Mouse (Mus musculus): ENCODE results near the gene Olfr1371. TPM values are rescaled to one million over a fixed set of nuclear protein-coding genes. Genes with fewer than 3 reads are reported as not detected.

The Olfr1371 gene
- polyA plus RNA-seq (2016; fragmentation: Nextera tagmentation; extraction: Ambion mirVana), result not detected in 2 replicates

GRCm38 (mm10) chr11:52213887-52214286 lies at the start of gene Olfr1371:
Gene Olfr1371 (minus strand): TSS chr11:52213987.
- Histone ChIP-seq H3K36me3 (no peaks in the 10 kb centered on the region), H3K4me1 (replicated peaks) (no peaks in the 10 kb centered on the region), H3K9me3 (no peaks in the 10 kb centered on the region), H3K27ac (no peak within 1 kb of the TSS), H3K27me3 (ENCODE audit: insufficient read depth, poor library complexity, severe bottlenecking) (no peaks in the 10 kb centered on the region), H3K4me3 (no peak within 1 kb of the TSS)
- DNase-seq (ENCODE audit: low spot score), result no peak

GRCm38 (mm10) chr11:52262338-52262737 lies 48.6 kb upstream of the Olfr1371 start:
- DNase-seq (ENCODE audit: low spot score), result no peak
- Histone ChIP-seq H3K27ac (no peak overlapping the region), H3K27me3 (ENCODE audit: insufficient read depth, poor library complexity, severe bottlenecking) (no peaks in the 10 kb centered on the region), H3K36me3 (peaks cover 25% of the 10 kb centered on the region), H3K4me1 (replicated peaks) (peaks cover 25% of the 10 kb centered on the region), H3K4me3 (no peak overlapping the region), H3K9me3 (no peaks in the 10 kb centered on the region)
- WGBS, result 91% methylated on average over 11 of the region's 11 CpGs

- 57% methylated on average over 5 of the region's 5 CpGs for WGBS
Observed at GRCm38 (mm10) chr11:52261937-52262336, 48.1 kb upstream of the Olfr1371 start.

GRCm38 (mm10) chr11:52260878-52261277 lies 47.1 kb upstream of the Olfr1371 start:
- no peaks in the 10 kb centered on the region for H3K27me3 ChIP-seq (ENCODE audit: insufficient read depth, poor library complexity, severe bottlenecking)
- 54% methylated on average over 4 of the region's 4 CpGs for WGBS
- no peaks in the 10 kb centered on the region for H3K9me3 ChIP-seq
- no peak overlapping the region for H3K4me3 ChIP-seq
- peaks cover 40% of the 10 kb centered on the region for H3K36me3 ChIP-seq
- DNase-seq (ENCODE audit: low spot score), result no peak
- H3K4me1 ChIP-seq (replicated peaks), result peaks cover 20% of the 10 kb centered on the region
- no peak overlapping the region for H3K27ac ChIP-seq

More at GRCm38 (mm10) chr11:52261937-52262336, 48.1 kb upstream of the Olfr1371 start:
- no peak overlapping the region for H3K4me3 ChIP-seq
- H3K27ac ChIP-seq, result no peak overlapping the region
- peaks cover 29% of the 10 kb centered on the region for H3K36me3 ChIP-seq
- no peaks in the 10 kb centered on the region for H3K27me3 ChIP-seq (ENCODE audit: insufficient read depth, poor library complexity, severe bottlenecking)
- H3K9me3 ChIP-seq, result no peaks in the 10 kb centered on the region
- peak; percentile 48 for DNase-seq (ENCODE audit: low spot score)
- H3K4me1 ChIP-seq (replicated peaks), result peaks cover 25% of the 10 kb centered on the region

- H3K27ac ChIP-seq, result no peak overlapping the region
- peaks cover 55% of the 10 kb centered on the region for H3K36me3 ChIP-seq
- DNase-seq (ENCODE audit: low spot score), result no peak
- 76% methylated on average over 5 of the region's 5 CpGs for WGBS
- H3K4me3 ChIP-seq, result no peak overlapping the region
- H3K27me3 ChIP-seq (ENCODE audit: insufficient read depth, poor library complexity, severe bottlenecking), result no peaks in the 10 kb centered on the region
- H3K4me1 ChIP-seq (replicated peaks), result peaks cover 10% of the 10 kb centered on the region; the same call in 1 of the 2 replicates
- no peaks in the 10 kb centered on the region for H3K9me3 ChIP-seq
Observed at GRCm38 (mm10) chr11:52258711-52259110, 44.9 kb upstream of the Olfr1371 start.

- Histone ChIP-seq H3K4me1 (replicated peaks) (peaks cover 10% of the 10 kb centered on the region; the same call in 1 of the 2 replicates), H3K9me3 (no peaks in the 10 kb centered on the region), H3K4me3 (no peak overlapping the region), H3K36me3 (peaks cover 60% of the 10 kb centered on the region), H3K27me3 (ENCODE audit: insufficient read depth, poor library complexity, severe bottlenecking) (no peaks in the 10 kb centered on the region), H3K27ac (no peak overlapping the region)
- WGBS, result 78% methylated on average over 3 of the region's 3 CpGs
- no peak for DNase-seq (ENCODE audit: low spot score)
Observed at GRCm38 (mm10) chr11:52257376-52257775, 43.6 kb upstream of the Olfr1371 start.

GRCm38 (mm10) chr11:52255077-52255476 lies 41.3 kb upstream of the Olfr1371 start:
- H3K4me1 ChIP-seq (replicated peaks), result 0 out of 2 replicates have a peak, but pooled peaks cover under 1% of the 10 kb centered on the region
- 89% methylated on average over 8 of the region's 8 CpGs for WGBS
- H3K4me3 ChIP-seq, result no peak overlapping the region
- H3K9me3 ChIP-seq, result no peaks in the 10 kb centered on the region
- H3K36me3 ChIP-seq, result peaks cover 61% of the 10 kb centered on the region
- no peak for DNase-seq (ENCODE audit: low spot score)
- H3K27me3 ChIP-seq (ENCODE audit: insufficient read depth, poor library complexity, severe bottlenecking), result no peaks in the 10 kb centered on the region
- H3K27ac ChIP-seq, result no peak overlapping the region

- H3K4me1 ChIP-seq (replicated peaks), result no peaks in the 10 kb centered on the region
- H3K27me3 ChIP-seq (ENCODE audit: insufficient read depth, poor library complexity, severe bottlenecking), result no peaks in the 10 kb centered on the region
- H3K9me3 ChIP-seq, result no peaks in the 10 kb centered on the region
- 70% methylated on average over 11 of the region's 11 CpGs for WGBS
- peaks cover 61% of the 10 kb centered on the region for H3K36me3 ChIP-seq
- H3K4me3 ChIP-seq, result no peak overlapping the region
- DNase-seq (ENCODE audit: low spot score), result peak; percentile 54
- H3K27ac ChIP-seq, result no peak overlapping the region
Observed at GRCm38 (mm10) chr11:52253674-52254375, 40.0 kb upstream of the Olfr1371 start.

- no peaks in the 10 kb centered on the region for H3K4me1 ChIP-seq (replicated peaks)
- no peak overlapping the region for H3K4me3 ChIP-seq
- H3K27ac ChIP-seq, result no peak overlapping the region
- no peak for DNase-seq (ENCODE audit: low spot score)
- no peaks in the 10 kb centered on the region for H3K9me3 ChIP-seq
- peaks cover 67% of the 10 kb centered on the region for H3K36me3 ChIP-seq
- no peaks in the 10 kb centered on the region for H3K27me3 ChIP-seq (ENCODE audit: insufficient read depth, poor library complexity, severe bottlenecking)
- WGBS, result 87% methylated on average over 1 of the region's 1 CpGs
Observed at GRCm38 (mm10) chr11:52252692-52253091, 38.9 kb upstream of the Olfr1371 start.

- Histone ChIP-seq H3K9me3 (no peaks in the 10 kb centered on the region), H3K36me3 (peaks cover 67% of the 10 kb centered on the region), H3K27ac (no peak overlapping the region), H3K4me1 (replicated peaks) (no peaks in the 10 kb centered on the region), H3K4me3 (no peak overlapping the region), H3K27me3 (ENCODE audit: insufficient read depth, poor library complexity, severe bottlenecking) (no peaks in the 10 kb centered on the region)
- WGBS, result 84% methylated on average over 5 of the region's 5 CpGs
- no peak for DNase-seq (ENCODE audit: low spot score)
Observed at GRCm38 (mm10) chr11:52251770-52252169, 38.0 kb upstream of the Olfr1371 start.

- H3K36me3 ChIP-seq, result peaks cover 68% of the 10 kb centered on the region
- 92% methylated on average over 2 of the region's 2 CpGs for WGBS
- no peaks in the 10 kb centered on the region for H3K27me3 ChIP-seq (ENCODE audit: insufficient read depth, poor library complexity, severe bottlenecking)
- H3K27ac ChIP-seq, result no peak overlapping the region
- DNase-seq (ENCODE audit: low spot score), result no peak
- no peaks in the 10 kb centered on the region for H3K4me1 ChIP-seq (replicated peaks)
- no peaks in the 10 kb centered on the region for H3K9me3 ChIP-seq
- no peak overlapping the region for H3K4me3 ChIP-seq
Observed at GRCm38 (mm10) chr11:52249452-52249851, 35.7 kb upstream of the Olfr1371 start.

GRCm38 (mm10) chr11:52240898-52241542 lies 27.2 kb upstream of the Olfr1371 start:
- H3K4me3 ChIP-seq, result no peak overlapping the region
- H3K27me3 ChIP-seq (ENCODE audit: insufficient read depth, poor library complexity, severe bottlenecking), result no peaks in the 10 kb centered on the region
- H3K27ac ChIP-seq, result no peak overlapping the region
- no peak for DNase-seq (ENCODE audit: low spot score)
- no peaks in the 10 kb centered on the region for H3K4me1 ChIP-seq (replicated peaks)
- WGBS, result 93% methylated on average over 4 of the region's 4 CpGs
- H3K36me3 ChIP-seq, result peaks cover 95% of the 10 kb centered on the region
- no peaks in the 10 kb centered on the region for H3K9me3 ChIP-seq

GRCm38 (mm10) chr11:52234509-52234908 lies 20.7 kb upstream of the Olfr1371 start:
- H3K36me3 ChIP-seq, result peaks cover 42% of the 10 kb centered on the region
- no peaks in the 10 kb centered on the region for H3K9me3 ChIP-seq
- no peak overlapping the region for H3K4me3 ChIP-seq
- DNase-seq (ENCODE audit: low spot score), result no peak
- H3K27me3 ChIP-seq (ENCODE audit: insufficient read depth, poor library complexity, severe bottlenecking), result no peaks in the 10 kb centered on the region
- peaks cover 34% of the 10 kb centered on the region for H3K4me1 ChIP-seq (replicated peaks)
- H3K27ac ChIP-seq, result no peak overlapping the region

Measured in hindbrain, embryonic 10.5 days (tissue).